Mouse (Mus musculus) spleen, postnatal 4 days (tissue): ENCODE results near the gene Grb2.
"Not testable (repeated sequence)": the region's sequence is repeated elsewhere in the genome, so short reads cannot be mapped to it uniquely, and the experiment has no call there.

Experiments used
- DNase-seq, 2 experiments: peaks; one replicate each; pipeline ENCODE4 v3.0.0; 2022; ENCODE audit warnings: low spot score in 2 of 2

Grb2 gene

DNA sequence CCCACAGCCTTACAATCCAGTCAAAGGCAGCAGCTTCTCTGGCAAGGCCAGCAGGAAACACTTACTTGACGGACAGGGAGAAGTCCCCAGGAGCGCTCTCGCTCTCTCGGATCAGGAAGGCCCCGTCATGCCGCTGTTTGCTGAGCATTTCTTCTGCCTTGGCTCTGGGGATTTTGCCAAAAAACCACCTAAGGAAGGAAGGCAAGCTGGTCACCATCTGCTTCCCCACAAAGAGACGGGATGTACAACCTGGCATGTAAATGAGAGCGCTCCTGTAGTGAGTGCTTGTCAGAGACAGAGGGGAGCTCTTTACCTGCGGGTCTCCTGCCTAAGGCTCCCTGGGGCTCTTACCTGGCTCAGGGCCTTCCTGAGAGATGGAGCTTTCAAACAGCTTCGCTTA, 58.7 kb downstream of the Grb2 start:
- no peak for DNase-seq

DNA sequence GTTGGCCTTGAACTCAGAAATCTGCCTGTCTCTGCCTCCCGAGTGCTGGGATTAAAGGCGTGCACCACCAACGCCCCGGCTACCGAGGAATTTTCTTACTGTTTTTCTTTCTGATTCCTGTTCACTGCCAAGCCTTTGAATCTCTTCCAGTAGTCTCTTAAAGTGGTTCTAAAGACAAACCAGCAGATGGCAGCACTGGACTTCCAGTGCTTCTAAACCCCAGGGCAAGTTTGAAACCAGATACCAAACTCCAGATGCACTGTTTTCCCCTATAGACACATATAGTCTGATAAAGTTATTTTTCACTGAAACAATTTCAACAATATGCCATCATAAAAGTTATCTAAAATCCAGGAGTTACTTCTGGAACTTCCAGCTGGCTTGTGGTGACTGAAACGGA, 60.9 kb downstream of the Grb2 start:
- DNase-seq, result peak; percentile 43 to 78

DNA sequence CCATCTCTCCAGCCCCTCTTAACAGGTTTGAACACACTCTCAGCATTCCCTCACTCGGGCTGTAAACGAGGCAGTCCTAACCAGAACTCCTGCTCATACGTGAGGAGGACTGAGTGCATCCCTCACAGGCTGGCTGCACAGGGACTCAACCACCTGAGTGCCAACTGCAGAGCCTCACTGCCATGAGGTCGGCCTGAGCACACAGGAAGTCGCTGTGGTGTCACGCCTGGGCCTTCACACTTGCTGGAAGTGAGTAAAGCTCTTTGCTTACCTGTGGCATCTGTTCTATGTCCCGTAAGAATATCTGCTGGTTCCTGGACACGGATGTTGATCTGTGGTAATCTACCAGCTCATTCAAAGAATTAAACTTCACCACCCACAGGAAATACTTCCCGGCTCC, 62.0 kb downstream of the Grb2 start:
- DNase-seq, result no peak

DNA sequence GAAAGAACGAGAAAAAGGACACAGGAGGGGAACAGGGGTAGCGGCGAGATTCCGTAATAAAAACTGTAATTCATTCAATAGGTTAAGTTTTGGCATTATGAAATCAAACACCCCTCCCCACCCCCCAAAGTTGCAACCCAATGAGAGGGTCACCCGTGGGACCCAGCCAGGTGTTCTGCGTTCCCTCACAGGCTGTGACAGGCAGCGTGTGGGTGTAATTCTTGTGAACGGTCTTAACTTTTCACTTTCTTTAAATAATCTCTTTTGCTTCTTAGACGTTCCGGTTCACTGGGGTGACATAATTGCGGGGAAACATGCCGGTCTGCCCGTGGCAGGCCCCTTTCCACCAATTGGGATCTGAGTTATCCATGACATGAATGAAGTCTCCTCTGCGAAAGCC, 62.9 kb downstream of the Grb2 start:
- DNase-seq, result not testable (repeated sequence)

DNA sequence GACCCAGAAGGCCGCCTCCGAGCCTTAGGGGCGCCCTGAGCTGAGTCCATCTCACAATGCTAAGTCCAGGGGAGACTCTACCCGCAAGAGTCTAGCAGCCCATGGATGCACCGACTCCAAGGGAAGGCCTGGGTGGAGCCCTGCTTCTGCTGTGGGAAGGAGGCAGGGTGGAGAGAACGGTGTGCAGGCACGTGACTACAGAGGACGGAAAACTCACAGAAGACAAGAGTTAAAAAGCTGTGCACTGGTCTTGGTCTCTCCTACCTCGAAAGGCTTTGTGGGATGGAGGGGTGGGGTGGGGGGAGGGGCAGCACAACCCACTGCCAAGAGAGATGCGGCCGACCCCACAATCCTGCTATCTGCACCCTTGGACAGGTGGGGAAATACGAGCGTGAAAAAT, 64.1 kb downstream of the Grb2 start:
- no peak for DNase-seq

DNA sequence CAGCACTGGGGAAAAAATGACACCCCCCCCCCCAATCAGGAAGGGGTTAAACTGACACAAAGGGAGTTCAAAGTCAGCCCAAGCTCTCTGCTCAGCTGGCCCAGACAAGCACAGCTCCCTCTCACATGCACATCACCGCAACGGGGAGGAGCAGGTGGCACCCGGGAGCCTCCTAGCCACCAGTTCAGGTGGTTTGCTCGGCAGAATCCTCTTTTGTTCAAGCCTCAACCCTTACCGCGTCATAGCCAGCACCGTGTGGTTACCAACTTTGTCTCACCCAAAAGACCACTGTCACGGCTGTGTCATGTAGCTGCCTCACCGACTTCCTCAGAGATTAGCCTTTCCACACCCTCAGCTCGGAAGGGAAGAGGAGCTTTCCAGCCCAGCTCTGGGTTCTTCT, 65.1 kb downstream of the Grb2 start:
- no peak for DNase-seq

DNA sequence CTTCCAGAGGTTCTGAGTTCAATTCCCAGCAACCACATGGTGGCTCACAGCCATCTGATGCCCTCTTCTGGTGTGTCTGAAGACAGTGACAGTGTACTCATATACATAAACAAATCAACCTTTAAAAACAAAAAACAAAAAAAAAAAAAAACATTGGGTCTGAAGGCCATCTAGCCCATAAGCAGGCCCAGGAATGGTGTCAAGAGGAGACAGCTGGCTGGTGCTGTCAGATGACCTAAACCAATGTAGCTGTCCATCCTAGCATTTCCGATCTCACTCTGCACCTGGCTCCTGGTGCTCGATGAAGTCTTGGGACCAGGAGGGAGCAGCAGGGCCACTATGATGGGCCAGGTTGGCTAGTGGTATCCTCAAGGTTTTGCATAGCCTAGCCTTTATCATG, 65.7 kb downstream of the Grb2 start:
- no peak for DNase-seq

DNA sequence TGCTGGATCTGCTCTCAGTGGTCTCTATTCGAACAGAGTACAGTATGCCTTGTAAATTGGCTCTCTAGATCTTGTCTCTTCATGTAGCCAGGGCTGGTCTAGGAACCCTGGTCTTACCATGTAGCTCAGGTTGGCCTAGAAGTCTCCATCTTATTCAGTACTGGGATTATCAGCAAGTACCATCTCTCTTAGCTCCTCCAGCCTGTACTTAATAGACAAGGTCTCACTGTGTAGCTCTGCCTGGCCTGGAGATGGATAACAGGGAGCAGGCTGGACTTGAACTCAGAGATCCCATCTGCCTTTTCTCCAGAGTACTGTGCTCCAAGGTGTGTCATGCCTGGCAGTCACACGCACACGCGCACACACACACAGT, 66.7 kb downstream of the Grb2 start:
- no peak for DNase-seq

DNA sequence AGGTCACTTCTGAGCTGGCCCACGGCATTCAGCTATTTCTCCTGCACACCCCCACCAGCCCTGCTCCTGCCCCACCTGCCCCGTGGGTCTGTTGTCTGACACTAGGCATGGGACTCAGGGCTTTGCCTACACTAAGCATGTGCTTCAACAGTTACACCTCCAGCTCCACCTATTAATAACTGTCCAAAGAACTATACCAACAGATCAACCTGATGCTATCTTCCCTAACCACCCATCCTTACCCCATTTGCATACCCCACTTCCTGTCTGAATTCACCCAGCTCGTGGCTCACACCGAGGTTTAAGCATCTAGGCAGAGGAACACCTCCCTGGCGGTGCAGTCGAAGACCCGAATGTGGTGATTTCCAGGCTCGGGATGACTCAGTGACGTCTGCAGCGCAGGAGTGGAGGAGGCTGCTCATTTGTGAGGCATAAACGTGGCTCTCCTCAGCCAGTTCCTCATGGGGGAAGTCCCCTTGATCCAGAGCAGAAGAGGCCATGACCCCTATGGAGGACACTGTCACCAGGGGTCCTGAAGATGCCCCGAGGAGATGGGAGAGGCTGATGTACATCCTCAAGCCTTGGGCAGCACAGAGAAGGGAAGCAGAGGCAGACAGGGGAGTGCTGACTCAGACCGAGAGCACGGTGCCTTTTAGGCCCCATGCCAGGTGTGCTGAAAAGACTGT, 67.3 kb downstream of the Grb2 start:
- peak in 1 of 2 experiments; percentile 47 for DNase-seq

DNA sequence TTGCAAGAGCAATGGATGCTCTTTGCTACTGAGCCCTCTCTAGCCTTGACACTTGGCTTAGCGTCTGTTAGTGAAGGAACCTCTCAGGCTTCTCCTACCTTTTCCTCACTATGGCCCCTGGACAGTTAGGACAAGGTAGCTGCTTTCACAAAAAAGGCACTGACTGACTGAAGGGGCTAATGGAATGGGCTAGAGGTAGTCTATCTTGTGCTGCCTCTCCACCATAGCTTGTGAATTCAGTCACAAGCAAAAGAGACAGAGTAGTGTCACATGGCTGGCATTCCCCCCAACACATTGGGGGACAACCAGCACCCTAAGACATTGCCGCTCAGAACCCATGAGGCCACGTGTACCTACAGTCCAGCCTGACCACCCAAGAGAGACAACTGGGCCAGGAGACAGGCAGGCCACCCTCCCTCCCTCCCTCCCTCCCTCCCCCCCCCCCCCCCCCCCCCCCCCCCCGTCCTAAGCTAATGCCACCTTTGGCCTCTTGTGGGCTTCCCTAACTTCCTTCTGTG, 68.0 kb downstream of the Grb2 start:
- DNase-seq, result no peak

DNA sequence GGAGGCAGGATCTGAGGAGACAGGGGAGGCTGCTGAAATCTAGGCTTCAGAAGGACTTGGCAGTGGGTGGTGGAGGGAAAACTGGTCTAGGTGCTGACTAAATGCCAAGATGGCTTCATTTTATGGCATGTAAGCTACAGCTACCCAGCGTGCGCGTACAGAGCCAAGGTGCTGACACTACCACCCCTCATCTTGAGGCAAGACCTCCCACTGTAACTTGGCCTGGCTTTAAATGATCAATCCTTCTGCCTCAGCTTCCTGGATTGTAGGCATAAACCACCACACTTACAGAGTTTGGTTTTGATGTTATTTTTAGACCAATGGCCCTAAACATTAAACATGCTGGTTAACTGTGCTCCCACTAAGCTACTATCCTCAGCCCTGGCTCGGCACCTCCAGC, 68.9 kb downstream of the Grb2 start:
- DNase-seq, result no peak

DNA sequence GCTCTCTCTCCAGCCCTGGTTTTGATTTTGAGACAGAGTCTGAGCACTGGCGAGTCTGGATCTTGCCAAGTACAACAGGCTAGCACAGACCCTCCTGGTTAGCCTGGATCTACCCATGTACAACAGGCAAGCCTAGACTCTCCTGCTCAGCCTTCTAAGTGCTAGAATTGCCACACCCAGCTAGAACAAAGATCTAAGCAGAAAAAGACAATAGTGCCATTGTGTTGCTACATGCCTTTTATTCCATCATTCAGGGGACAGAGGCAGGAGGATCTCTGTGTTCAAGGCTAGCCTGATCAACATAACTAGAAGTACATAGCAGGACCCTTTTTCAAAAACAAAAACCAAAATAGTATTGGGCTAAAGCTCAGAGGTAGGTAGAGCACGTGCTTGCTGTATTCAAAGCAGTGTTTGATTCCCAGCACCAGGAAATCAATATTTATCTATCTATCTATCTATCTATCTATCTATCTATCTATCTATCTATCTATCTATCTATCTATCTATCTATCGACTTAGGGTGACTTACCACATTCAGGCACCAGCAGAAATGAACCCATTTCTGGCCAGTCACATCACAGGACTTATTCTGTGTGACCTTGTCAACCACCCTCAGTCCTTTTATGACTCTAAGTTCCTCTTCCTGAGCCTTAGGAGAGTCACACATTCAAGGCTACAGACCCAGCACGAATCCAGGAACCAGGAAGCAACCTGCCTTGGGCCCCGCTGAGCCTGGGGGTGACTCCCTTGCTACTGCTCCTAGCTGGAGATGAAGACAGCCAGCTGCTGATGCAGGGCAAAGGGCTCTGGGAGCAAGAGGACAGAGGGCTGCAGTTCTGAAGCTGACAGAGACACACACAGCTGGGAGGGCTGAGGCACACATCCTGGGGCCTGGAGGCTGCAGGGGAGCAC, 69.6 kb downstream of the Grb2 start:
- no peak for DNase-seq

DNA sequence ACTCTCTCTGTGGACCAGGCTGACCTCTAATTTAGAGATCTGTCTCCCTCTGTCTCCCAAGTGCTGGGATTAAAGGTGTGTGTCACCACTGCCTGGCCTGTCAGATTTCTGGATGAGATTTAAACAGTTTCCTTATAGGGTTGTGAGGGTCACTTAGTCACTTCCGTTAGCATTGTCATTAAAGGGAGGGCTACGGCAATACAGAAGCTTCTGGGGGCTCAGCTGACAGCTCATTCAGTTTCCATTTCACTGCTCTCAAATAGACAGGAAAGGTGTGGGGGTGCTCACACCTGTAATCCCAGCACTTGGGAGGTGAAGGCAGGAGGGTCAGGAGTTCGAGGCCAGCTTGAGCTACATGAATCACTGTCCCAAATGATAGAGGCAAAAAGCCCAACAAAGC, 71.4 kb downstream of the Grb2 start:
- DNase-seq, result no peak

DNA sequence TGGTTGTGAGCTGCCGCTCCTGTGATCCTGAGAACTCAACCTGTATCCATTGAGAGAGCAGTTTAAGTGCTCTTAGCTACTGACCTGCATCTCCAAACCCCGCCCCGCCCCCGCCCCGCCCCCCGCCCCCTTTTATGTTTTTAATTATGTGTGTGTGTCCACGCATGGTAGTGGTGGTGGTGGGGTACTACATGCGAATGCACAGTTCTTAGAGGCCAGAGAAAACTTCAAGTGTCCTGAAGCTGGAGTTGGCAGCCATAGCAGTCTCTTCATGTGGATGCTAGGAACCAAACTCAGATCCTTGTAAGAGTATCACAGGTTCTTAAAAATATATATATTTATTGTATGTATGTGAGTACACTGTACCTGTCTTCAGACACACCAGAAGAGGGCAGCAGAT, 72.9 kb downstream of the Grb2 start:
- no peak for DNase-seq

DNA sequence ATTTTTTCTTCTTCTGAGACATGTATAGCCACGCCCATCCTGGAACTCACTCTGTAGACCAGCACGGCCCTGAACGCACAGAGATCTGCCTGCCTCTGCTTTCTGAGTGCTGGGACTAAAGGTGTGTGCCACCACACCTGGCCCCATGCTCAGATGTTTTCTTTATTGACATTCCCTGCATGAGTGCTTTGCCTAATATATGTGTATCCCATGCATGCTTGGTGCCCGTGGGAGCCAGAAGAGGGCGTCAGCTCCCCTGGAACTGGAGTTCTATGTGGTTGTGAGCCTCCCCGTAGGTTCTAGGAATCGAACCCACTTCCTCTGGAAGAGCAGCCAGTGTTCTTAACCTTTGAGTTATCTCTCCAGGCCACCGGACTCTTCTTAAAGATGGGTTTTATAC, 73.4 kb downstream of the Grb2 start:
- no peak for DNase-seq

DNA sequence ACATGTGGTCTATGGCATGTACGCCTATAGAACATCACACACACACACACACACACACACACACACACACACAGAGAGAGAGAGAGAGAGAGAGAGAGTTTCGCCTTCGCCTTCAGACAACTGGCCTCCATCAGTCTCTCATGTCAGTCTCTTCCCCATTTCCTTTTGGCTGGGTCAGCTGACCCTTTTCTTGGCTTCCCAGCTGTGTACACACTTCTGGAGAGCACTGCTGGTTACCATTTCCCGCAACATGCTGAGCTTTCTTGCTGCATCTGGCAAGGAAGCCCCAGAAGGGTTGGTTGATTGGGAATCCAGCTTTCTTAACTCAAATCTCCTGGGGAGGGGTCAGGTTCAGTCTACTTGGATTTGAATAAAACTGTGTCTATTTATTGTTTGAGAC, 74.3 kb downstream of the Grb2 start:
- DNase-seq, result no peak

DNA sequence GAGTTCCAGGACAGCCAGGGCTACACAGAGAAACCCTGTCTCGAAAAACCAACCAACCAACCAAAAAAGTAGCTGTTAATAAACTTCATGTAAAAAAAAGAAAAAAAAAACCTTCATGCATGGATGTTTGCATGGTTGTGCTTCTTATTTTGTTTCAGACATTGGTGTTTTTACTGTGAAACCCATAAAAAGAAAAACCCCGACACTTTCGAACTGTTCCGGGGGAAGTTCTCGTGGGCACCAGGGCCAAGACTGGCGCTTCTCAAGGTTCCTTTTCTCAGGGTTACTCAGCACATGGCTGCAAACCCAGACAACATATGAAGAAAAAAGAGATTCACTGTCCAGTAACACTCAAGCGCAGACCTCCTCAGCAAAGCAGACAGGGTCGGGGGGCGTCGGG, 75.5 kb downstream of the Grb2 start:
- DNase-seq, result no peak

DNA sequence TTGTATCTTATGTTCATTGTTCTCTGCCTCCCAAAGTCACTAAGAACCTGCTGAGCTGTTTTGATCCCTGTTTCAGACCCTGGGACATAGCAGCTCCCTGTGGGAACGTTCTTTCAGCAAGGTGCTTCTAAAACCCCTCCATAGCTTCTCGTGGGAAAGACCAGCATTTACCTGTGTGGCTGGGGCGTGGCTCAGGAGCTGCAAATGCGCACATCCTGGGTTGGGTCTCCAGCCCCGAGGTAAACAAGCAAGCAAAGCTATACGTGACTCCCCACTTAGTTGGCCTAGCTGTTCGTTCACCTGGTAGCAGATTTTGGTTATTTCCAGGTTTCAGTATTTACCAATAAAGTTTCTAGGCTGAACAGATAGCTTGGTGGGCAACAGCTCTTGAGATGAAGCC, 76.2 kb downstream of the Grb2 start:
- no peak for DNase-seq

DNA sequence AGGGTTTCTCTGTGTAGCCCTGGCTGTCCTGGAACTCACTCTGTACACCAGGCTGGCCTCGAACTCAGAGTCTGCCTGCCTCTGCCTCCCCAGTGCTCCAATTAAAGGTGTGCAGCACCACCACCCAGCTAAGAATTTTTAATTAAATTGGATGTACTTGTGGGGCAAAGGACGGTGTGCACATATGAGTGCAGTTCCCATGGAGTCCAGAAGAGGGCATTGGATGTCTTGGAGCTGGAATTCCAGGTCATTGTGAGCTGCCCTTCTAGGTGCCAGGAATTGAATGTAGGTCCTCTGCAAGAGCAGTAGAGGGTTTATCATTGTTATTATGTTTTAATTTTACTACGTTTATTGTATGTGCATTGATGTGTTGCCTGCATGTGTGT, 76.9 kb downstream of the Grb2 start:
- DNase-seq, result no peak

DNA sequence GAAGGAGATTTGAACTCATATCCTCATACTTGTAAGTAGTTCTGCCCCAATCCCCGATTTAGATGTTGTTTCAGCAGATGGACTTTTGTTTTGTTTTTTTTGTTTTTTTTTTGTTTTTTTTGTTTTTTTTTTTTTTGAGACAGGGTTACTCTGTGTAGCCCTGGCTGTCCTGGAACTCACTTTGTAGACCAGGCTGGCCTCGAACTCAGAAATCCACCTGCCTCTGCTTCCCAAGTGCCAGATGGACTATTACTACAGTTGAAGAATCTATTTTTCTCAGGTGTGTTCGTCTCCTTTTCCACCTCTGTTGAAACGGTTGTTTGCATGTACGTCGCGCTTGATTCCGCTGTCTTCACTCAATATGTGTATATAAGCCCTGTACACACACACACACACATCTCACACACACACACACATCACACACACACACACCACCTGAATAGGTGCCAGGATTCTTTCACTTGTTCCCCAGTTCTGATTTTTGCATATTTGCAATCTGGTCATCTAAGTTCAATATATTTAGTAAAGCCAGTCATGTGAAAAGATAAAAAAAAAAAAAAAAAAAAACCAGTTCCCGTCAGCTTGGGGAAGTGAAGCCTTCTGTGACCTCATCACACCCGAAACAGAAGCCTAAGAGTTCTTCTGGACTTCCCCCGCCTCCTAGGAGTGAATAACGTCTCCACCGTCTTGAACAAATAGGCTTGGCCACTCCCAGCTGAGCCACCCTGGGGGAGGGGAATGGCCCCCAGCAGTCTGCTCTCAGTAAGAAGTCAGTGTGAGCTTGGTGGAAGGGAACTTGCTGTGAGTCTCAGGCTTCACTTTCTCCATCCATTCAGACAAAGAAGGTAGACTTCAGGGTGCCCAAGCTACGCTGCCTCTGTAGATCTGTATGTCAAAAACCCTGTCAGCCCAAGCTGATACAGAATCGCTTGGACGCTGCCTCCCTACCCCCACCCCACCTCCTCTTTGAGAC, 77.6 kb downstream of the Grb2 start:
- DNase-seq, result peak; percentile 73 to 79

DNA sequence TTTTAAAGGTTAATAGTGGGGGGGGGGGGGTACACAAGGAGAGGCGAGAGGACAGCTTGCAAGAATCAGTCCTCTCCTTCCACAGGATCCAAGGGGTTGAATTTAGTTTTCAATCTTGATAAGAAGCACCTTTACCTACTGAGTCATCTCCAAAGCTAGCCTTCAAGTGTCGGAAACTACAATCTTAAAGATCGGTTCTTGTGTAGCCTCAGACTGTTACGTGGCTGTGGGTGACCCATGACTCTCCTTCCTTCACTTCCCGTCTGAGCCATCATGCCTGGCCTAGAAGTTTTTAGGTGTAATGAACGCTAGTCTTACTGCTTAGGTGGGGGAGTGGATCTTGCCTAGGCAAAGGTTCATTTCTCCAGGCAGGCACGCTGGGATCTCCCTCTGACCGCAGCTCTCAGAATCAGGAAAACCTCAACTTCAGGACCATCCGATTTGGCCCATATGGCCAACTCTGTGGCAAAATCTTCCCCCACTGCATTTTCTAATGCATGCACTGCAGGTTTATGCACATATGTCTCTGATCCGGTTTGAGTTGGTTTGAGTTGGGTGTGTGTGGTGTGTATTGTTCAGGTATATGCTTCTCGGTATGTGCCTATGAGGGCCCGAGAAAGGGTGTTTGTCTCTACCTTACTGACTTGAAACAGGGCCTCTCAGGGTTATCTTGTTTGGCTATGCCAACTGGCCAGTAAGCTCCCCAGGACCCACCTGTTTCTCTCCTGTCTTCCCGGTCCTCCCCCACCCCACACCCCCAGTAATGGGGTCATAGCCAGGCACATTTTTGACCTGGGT, 78.5 kb downstream of the Grb2 start:
- no peak for DNase-seq
